Mouse (Mus musculus) neural tube, embryonic 12.5 days (tissue): ENCODE measurements around the gene Lpin2. TPM values are rescaled to one million over a fixed set of nuclear protein-coding genes. Genes with fewer than 3 reads are reported as not detected.

Source experiments
- ATAC-seq: fragments of 200-750 bp; cut with Nextera tagmentation; 2 replicates; pipeline ENCODE4 v1.8.0; 2017; ENCODE audit warnings: low read depth, mild to moderate bottlenecking, moderate TSS enrichment, moderate library complexity; ENCODE audit not compliant: low FRiP score
- H3K27ac ChIP-seq: fragments of 300-500 bp; sonication (generic); 2 replicates; pipeline ENCODE4 v1.5.1; 2016
- H3K27me3 ChIP-seq: fragments of 300-500 bp; sonication (generic); replicated peaks from 2 replicates; pipeline ENCODE4 v1.6.1; 2016; ENCODE audit warnings: mild to moderate bottlenecking
- H3K36me3 ChIP-seq: fragments of 300-500 bp; sonication (generic); 2 replicates; pipeline ENCODE4 v1.6.1; 2016; ENCODE audit warnings: mild to moderate bottlenecking
- H3K4me1 ChIP-seq: fragments of 300-500 bp; sonication (generic); 2 replicates; pipeline ENCODE4 v1.6.1; 2016
- H3K4me2 ChIP-seq: fragments of 300-500 bp; sonication (generic); replicated peaks from 2 replicates; pipeline ENCODE4 v1.6.1; 2016; ENCODE audit warnings: mild to moderate bottlenecking
- H3K4me3 ChIP-seq: fragments of 300-500 bp; sonication (generic); 2 replicates; pipeline ENCODE4 v1.5.1; 2016
- H3K9ac ChIP-seq: fragments of 300-500 bp; sonication (generic); 2 replicates; pipeline ENCODE4 v1.6.1; 2016; ENCODE audit warnings: mild to moderate bottlenecking
- H3K9me3 ChIP-seq: fragments of 300-500 bp; sonication (generic); 2 replicates; pipeline ENCODE4 v1.6.1; 2016; ENCODE audit warnings: mild to moderate bottlenecking
- WGBS: fragments of 180-500 bp; shearing (Covaris S2); methylation state at CpG from one replicate; pipeline ENCODE4 v1.1.7; 2016; 5-methylcytosine and 5-hydroxymethylcytosine counted together
- polyA plus RNA-seq: library from polyadenylated mRNA; unstranded; fragments of >200 nt; fragmentation: Nextera tagmentation; extraction: Ambion mirVana; gene quantifications from 2 replicates; pipeline ENCODE4 v1.2.1, GENCODE M21; 2016

Gene Lpin2
- polyA plus RNA-seq, 1 experiment from 2014 or later, result 36.2 TPM

- no peak overlapping the region for H3K27ac ChIP-seq
- no peaks in the 10 kb centered on the region for H3K27me3 ChIP-seq
- H3K9ac ChIP-seq, result no peak overlapping the region
- no peaks in the 10 kb centered on the region for H3K4me1 ChIP-seq
- no peaks in the 10 kb centered on the region for H3K36me3 ChIP-seq
- H3K4me2 ChIP-seq, result no peak overlapping the region
- 48% methylated on average over 3 of the region's 3 CpGs for WGBS
- H3K4me3 ChIP-seq, result no peak overlapping the region
- H3K9me3 ChIP-seq, result no peaks in the 10 kb centered on the region
- no peak for ATAC-seq
Observed at GRCm38 (mm10) chr17:71260658-71261057, 78.3 kb downstream of the Lpin2 start.

- Histone ChIP-seq H3K27ac (no peak overlapping the region), H3K27me3 (no peaks in the 10 kb centered on the region), H3K4me1 (no peaks in the 10 kb centered on the region; the same call in 1 of the 2 replicates), H3K9me3 (no peaks in the 10 kb centered on the region), H3K4me3 (no peak overlapping the region), H3K4me2 (no peak overlapping the region), H3K9ac (no peak overlapping the region), H3K36me3 (no peaks in the 10 kb centered on the region)
- 82% methylated on average over 6 of the region's 6 CpGs for WGBS
- no peak for ATAC-seq
Observed at GRCm38 (mm10) chr17:71263136-71263535, 80.8 kb downstream of the Lpin2 start.

GRCm38 (mm10) chr17:71264739-71265138 lies 82.4 kb downstream of the Lpin2 start:
- Histone ChIP-seq H3K9ac (no peak overlapping the region), H3K4me3 (no peak overlapping the region), H3K9me3 (no peaks in the 10 kb centered on the region), H3K4me2 (no peak overlapping the region), H3K4me1 (no peaks in the 10 kb centered on the region; the same call in 1 of the 2 replicates), H3K36me3 (no peaks in the 10 kb centered on the region), H3K27ac (no peak overlapping the region), H3K27me3 (no peaks in the 10 kb centered on the region)
- no peak for ATAC-seq
- WGBS, result 86% methylated on average over 4 of the region's 4 CpGs

DNA sequence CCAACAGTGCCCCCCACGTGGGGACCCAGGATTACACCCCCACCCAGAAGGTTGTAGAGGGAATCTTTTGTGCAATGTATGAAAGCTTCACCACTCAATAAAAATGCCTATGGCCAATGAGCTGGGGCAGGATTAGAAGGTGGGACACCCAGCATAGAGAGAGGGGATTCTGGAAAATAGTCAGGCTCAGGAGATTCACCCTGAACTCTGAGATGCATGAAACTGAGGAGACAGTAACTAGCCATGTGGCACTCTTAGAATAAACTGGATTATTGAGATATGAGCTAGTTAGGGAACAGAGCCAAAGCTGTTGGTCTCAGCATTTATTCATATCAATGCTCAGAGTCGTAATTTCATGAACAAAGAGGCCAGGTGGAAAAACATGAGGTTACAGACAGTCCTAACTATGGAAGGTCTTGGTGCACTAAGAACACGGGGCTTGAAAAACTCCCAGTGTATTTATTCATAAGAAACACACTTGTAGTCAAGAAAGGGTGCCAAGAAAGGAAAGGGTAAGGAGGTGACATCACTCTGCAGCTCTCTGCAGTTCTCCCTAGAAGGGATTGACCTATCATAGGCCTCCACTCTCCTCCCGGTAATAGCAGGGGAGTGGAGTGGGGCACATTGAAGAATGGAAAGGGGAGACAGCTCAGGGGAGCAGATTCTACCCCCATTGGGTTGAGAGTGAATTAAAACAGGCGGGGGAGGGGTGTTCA lies 83.1 kb downstream of the Lpin2 start:
- Histone ChIP-seq H3K4me3 (no peak overlapping the region), H3K9ac (no peak overlapping the region), H3K27me3 (no peaks in the 10 kb centered on the region), H3K4me1 (no peaks in the 10 kb centered on the region; the same call in 1 of the 2 replicates), H3K9me3 (no peaks in the 10 kb centered on the region), H3K36me3 (no peaks in the 10 kb centered on the region), H3K27ac (no peak overlapping the region), H3K4me2 (no peak overlapping the region)
- 78% methylated on average over 5 of the region's 5 CpGs for WGBS
- ATAC-seq, result no peak

DNA sequence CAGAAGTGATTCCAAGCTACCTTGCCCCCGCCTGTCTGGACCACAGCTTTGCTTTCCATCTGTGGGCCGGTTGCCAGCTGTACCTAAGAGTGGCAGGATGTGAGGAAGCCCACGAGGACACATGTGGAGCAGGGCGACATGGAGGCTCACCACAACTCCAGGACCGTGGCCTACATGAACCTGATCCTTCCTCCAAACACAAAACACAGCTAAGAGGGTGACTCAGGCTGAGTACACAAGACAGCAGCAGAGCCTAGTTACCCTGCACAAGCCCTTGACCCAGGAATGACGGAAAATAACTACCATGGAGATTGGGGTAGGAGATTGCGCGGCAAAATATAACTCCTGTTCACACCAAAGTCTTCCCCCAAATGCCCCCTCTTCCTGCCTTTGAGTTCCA lies 85.0 kb downstream of the Lpin2 start:
- Histone ChIP-seq H3K27me3 (no peaks in the 10 kb centered on the region), H3K9me3 (no peaks in the 10 kb centered on the region), H3K4me1 (no peaks in the 10 kb centered on the region; the same call in 1 of the 2 replicates), H3K36me3 (no peaks in the 10 kb centered on the region), H3K27ac (no peak overlapping the region), H3K9ac (no peak overlapping the region), H3K4me3 (no peak overlapping the region), H3K4me2 (no peak overlapping the region)
- WGBS, result 91% methylated on average over 8 of the region's 8 CpGs
- ATAC-seq, result no peak

- H3K9ac ChIP-seq, result no peak overlapping the region
- no peak overlapping the region for H3K27ac ChIP-seq
- H3K36me3 ChIP-seq, result no peaks in the 10 kb centered on the region
- H3K4me3 ChIP-seq, result no peak overlapping the region
- no peaks in the 10 kb centered on the region; the same call in 1 of the 2 replicates for H3K4me1 ChIP-seq
- no peaks in the 10 kb centered on the region for H3K9me3 ChIP-seq
- no peak overlapping the region for H3K4me2 ChIP-seq
- H3K27me3 ChIP-seq, result no peaks in the 10 kb centered on the region
- no peak for ATAC-seq
- 90% methylated on average over 10 of the region's 10 CpGs for WGBS
Observed at GRCm38 (mm10) chr17:71268152-71268551, 85.8 kb downstream of the Lpin2 start.

DNA sequence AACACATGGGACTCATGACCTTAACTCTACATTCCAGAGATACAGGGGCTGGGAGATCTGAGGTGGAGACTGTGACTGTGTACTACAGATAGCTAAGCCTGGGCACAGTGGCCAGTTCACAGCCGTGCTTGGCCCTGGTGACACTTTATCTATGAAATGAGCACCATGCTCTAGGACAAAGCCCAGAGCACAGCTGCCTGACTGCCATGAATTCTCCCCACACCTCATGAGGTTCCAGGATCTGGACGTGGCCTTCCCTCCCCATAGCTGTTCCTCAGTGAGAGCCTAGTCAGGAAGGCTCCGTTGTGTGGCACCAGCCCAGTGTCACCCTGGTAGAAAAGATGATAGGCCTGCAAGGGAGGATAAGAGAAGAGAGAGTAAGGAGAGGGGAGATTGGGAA lies 86.2 kb downstream of the Lpin2 start:
- no peak for ATAC-seq
- Histone ChIP-seq H3K9me3 (no peaks in the 10 kb centered on the region), H3K36me3 (peaks cover 3% of the 10 kb centered on the region; the same call in 1 of the 2 replicates), H3K27me3 (no peaks in the 10 kb centered on the region), H3K4me2 (no peak overlapping the region), H3K4me1 (no peaks in the 10 kb centered on the region; the same call in 1 of the 2 replicates), H3K27ac (no peak overlapping the region), H3K9ac (no peak overlapping the region), H3K4me3 (no peak overlapping the region)
- WGBS, result 90% methylated on average over 3 of the region's 3 CpGs

GRCm38 (mm10) chr17:71273901-71274300 lies 91.5 kb downstream of the Lpin2 start:
- ATAC-seq, result no peak
- WGBS, result 89% methylated on average over 12 of the region's 12 CpGs
- H3K4me2 ChIP-seq, result no peak overlapping the region
- H3K27ac ChIP-seq, result no peak overlapping the region
- H3K4me3 ChIP-seq, result no peak overlapping the region
- H3K4me1 ChIP-seq, result no peaks in the 10 kb centered on the region
- peaks cover 7% of the 10 kb centered on the region; the same call in 1 of the 2 replicates for H3K36me3 ChIP-seq
- no peaks in the 10 kb centered on the region for H3K27me3 ChIP-seq
- no peak overlapping the region for H3K9ac ChIP-seq
- H3K9me3 ChIP-seq, result no peaks in the 10 kb centered on the region

- no peak overlapping the region for H3K9ac ChIP-seq
- ATAC-seq, result no peak
- 95% methylated on average over 10 of the region's 10 CpGs for WGBS
Observed at GRCm38 (mm10) chr17:71276771-71277170, 94.4 kb downstream of the Lpin2 start.

DNA sequence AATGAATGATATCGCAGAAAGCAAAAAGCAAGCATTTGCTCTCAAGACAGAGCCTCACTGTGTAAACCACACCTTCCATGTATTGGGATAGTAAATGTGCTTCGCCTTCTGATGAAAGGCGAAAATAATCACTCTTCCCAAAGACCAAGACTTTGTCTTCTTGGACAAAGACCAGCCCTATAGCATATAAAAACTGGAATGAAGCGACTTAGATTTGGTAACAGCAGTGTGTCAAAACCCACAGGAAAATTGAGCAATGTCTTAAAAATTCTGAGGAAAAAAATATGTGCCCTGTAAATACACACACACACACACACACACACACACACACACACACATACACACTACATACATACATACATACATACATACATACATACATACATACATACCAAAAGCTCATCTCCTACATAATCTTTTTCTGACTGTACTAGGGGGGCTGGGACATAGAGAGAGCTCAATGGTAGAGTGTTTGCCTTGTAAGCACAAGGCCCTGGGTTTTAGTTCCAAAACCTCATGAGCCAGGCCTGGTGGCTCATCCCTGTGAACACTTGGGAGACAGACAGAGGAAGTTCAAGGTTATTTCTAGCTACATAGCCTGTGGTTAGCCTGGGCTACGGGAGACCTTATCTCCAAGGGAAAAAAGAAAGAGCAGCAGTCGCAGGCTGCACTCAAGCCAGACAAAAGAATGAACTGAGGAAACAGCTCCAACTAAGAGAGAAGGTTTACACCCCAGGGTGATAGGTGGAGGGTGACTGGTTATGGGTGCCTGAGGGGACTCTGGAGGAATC lies 95.5 kb downstream of the Lpin2 start:
- Histone ChIP-seq H3K4me3 (no peak overlapping the region), H3K27ac (no peak overlapping the region), H3K9ac (no peak overlapping the region), H3K4me1 (no peaks in the 10 kb centered on the region), H3K36me3 (peaks cover 7% of the 10 kb centered on the region; the same call in 1 of the 2 replicates), H3K27me3 (no peaks in the 10 kb centered on the region), H3K9me3 (no peaks in the 10 kb centered on the region), H3K4me2 (no peak overlapping the region)
- 90% methylated on average over 6 of the region's 6 CpGs for WGBS
- ATAC-seq, result no peak

More at GRCm38 (mm10) chr17:71276771-71277170, 94.4 kb downstream of the Lpin2 start:
- Histone ChIP-seq H3K4me1 (no peaks in the 10 kb centered on the region), H3K4me3 (no peak overlapping the region), H3K36me3 (peaks cover 7% of the 10 kb centered on the region; the same call in 1 of the 2 replicates), H3K9me3 (no peaks in the 10 kb centered on the region), H3K27ac (no peak overlapping the region), H3K27me3 (no peaks in the 10 kb centered on the region), H3K4me2 (no peak overlapping the region)

- Histone ChIP-seq H3K9ac (no peak overlapping the region), H3K36me3 (no peaks in the 10 kb centered on the region), H3K4me3 (no peak overlapping the region), H3K27ac (no peak overlapping the region), H3K4me1 (no peaks in the 10 kb centered on the region), H3K9me3 (no peaks in the 10 kb centered on the region), H3K27me3 (no peaks in the 10 kb centered on the region), H3K4me2 (no peak overlapping the region)
- 94% methylated on average over 9 of the region's 9 CpGs for WGBS
- ATAC-seq, result no peak
Observed at GRCm38 (mm10) chr17:71282716-71283115, 100.4 kb downstream of the Lpin2 start.

DNA sequence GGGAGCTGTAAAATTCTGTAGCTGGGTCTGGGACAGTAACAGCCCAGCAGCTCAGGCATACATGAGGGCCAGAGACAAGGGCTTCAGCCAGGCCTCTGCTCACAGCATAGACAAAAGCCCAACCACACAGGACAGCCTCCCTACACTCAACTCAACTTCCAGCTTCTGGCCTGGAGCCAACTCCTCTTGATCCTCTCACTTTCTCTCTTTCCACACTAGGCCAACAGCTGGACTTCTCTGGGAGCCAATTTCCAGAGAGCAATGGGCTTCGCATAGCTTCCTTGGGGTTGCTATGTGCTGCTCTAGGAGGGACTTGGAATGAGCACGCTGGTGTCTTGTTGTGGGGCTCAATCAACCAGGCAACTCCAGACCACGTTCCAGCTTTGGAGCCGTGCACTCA lies 100.9 kb downstream of the Lpin2 start:
- WGBS, result 92% methylated on average over 4 of the region's 4 CpGs
- Histone ChIP-seq H3K4me1 (no peaks in the 10 kb centered on the region), H3K27me3 (no peaks in the 10 kb centered on the region), H3K9ac (no peak overlapping the region), H3K4me2 (no peak overlapping the region), H3K9me3 (no peaks in the 10 kb centered on the region), H3K4me3 (no peak overlapping the region), H3K27ac (no peak overlapping the region), H3K36me3 (no peaks in the 10 kb centered on the region)
- no peak for ATAC-seq
